ENCODE assay signal across 1 mouse cellular context in the genomic region with DNA sequence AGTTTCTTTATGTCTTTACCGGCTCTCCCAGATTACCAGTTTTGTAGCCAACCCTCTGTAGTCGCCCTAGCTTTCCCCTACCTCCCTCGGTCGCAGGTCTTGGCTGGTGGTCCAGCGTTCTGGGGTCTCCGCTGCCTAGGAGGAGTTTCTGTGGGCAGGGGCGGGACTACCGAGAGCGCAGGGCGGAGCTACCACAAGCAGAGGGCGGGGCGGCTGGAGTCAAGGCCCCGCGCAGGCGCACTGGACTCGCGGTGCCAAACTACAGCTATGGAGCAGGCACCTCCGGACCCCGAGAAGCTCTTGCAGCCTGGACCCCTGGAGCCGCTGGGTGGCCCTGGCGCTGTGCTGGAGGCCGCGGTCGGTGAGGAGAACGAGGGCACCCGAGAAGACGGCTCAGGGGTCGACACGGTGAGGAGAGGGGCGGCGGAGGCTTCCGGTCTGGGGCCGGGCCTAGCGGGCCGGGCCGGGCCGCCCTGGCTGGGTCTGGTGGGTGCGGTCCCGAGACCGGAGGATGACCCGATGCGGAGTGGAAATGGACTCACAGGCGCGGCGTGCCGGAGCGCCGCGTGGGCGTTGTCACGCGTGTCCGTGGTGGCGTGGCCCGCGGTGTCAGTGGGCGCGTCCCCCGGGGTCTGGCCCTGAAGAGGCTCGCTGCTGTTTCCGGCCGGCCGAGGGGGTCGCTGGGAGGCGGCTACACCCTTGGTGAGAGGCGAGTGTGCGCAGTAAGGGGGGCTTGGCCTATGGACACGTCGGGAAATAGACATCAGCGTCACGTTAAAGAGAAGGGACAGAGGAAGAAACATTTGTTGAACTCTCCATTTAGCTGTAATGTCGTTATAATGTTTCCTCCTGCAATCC.
A peak's percentile ranks its signal among the peaks of the same experiment; 100 is the strongest.
TF ChIP-seq lines count a peak whose summit lies in the region.

TSS of gene Snx4 (plus strand) at position 249 of the 858 bp plus-strand sequence.

TF ChIP-seq in CH12.LX, 34 proteins besides CTCF, POLR2A, EP300 and RAD21 (continued from another document):
- TF ChIP-seq MEF2A (IDR thresholded peaks at IDR 0.05; ENCODE audit: borderline replicate concordance, low read depth, low read length), result 0 out of 2 replicates have a peak, but pooled peaks have one; percentile 34
- no peak for TF ChIP-seq RCOR1 (conservative IDR thresholded peaks at IDR 0.05; ENCODE audit: low read depth, low read length)
- TF ChIP-seq USF2 (conservative IDR thresholded peaks at IDR 0.05; ENCODE audit: low read depth, low read length), result no peak
- peak; percentile 76; the same call in 1 of the 2 replicates for TF ChIP-seq UBTF (IDR thresholded peaks at IDR 0.05; ENCODE audit: low read depth, low read length)
- TF ChIP-seq JUN (IDR thresholded peaks at IDR 0.05; ENCODE audit: insufficient read depth, low read depth, low read length), result no peak
- TF ChIP-seq MXI1 (IDR thresholded peaks at IDR 0.05; ENCODE audit: low read depth, low read length), result peak; percentile 3
- peak; percentile 82; the same call in 1 of the 2 replicates for TF ChIP-seq POLR2AphosphoS2 (IDR thresholded peaks at IDR 0.05; ENCODE audit: low read depth, low read length)
- TF ChIP-seq KAT2A (IDR thresholded peaks at IDR 0.05; ENCODE audit: insufficient replicate concordance, low read length), result 0 out of 2 replicates have a peak, but pooled peaks have one; percentile 8
- no peak for TF ChIP-seq JUND (conservative IDR thresholded peaks at IDR 0.05; ENCODE audit: low read depth, low read length)
- peak; percentile 85 for TF ChIP-seq MAZ (IDR thresholded peaks at IDR 0.05; ENCODE audit: low read depth, low read length)
- TF ChIP-seq SMC3 (IDR thresholded peaks at IDR 0.05; ENCODE audit: low read depth, low read length), result no peak
- peak; percentile 20; the same call in 1 of the 2 replicates for TF ChIP-seq BHLHE40 (IDR thresholded peaks at IDR 0.05; ENCODE audit: low read depth, low read length)
- TF ChIP-seq IRF4 (IDR thresholded peaks at IDR 0.05; ENCODE audit: low read depth, low read length), result no peak
- TF ChIP-seq NELFE (IDR thresholded peaks at IDR 0.05; ENCODE audit: low read depth, low read length), result peak; percentile 83
- TF ChIP-seq NRF1 (IDR thresholded peaks at IDR 0.05; ENCODE audit: low read depth, low read length), result peak; percentile 99
- peak; percentile 54; the same call in 1 of the 2 replicates for TF ChIP-seq CHD1 (IDR thresholded peaks at IDR 0.05; ENCODE audit: low read depth, low read length)
- peak; percentile 19 for TF ChIP-seq HCFC1 (IDR thresholded peaks at IDR 0.05; ENCODE audit: low read depth, low read length)
- no peak for TF ChIP-seq CHD2 (IDR thresholded peaks at IDR 0.05; ENCODE audit: low read length)
- TF ChIP-seq MYC (IDR thresholded peaks at IDR 0.05; ENCODE audit: low read depth, low read length), result no peak
- no peak for TF ChIP-seq GABPA (IDR thresholded peaks at IDR 0.05; ENCODE audit: insufficient replicate concordance, low read depth, low read length)
- TF ChIP-seq SIN3A (IDR thresholded peaks at IDR 0.05; ENCODE audit: low read length), result peak; percentile 75
- TF ChIP-seq ZKSCAN1 (IDR thresholded peaks at IDR 0.05; ENCODE audit: borderline replicate concordance, low read depth, low read length), result no peak
- no peak; the same call in 1 of the 2 replicates for TF ChIP-seq TBP (conservative IDR thresholded peaks at IDR 0.05; ENCODE audit: low read depth, low read length)
- peak; percentile 57; the same call in 1 of the 2 replicates for TF ChIP-seq ELF1 (IDR thresholded peaks at IDR 0.05; ENCODE audit: low read depth, low read length)
- TF ChIP-seq E2F4 (IDR thresholded peaks at IDR 0.05; ENCODE audit: insufficient replicate concordance, low read depth, low read length), result 0 out of 2 replicates have a peak, but pooled peaks have one; percentile 11
- TF ChIP-seq ZC3H11A (IDR thresholded peaks at IDR 0.05; ENCODE audit: low read depth, low read length), result no peak
- TF ChIP-seq ZNF384 (IDR thresholded peaks at IDR 0.05; ENCODE audit: low read depth, low read length), result no peak; the same call in 1 of the 2 replicates
- TF ChIP-seq PAX5 (IDR thresholded peaks at IDR 0.05; ENCODE audit: low read length), result no peak
- TF ChIP-seq ETS1 (conservative IDR thresholded peaks at IDR 0.05; ENCODE audit: low read depth, low read length), result no peak
- no peak for TF ChIP-seq MAFK (IDR thresholded peaks at IDR 0.05; ENCODE audit: insufficient replicate concordance, low read length)
- no peak; the same call in 1 of the 2 replicates for TF ChIP-seq MAX (IDR thresholded peaks at IDR 0.05; ENCODE audit: low read length)
